Mouse (Mus musculus) midbrain, embryonic 13.5 days (tissue): ENCODE results near the gene Ikzf4. TPM values are rescaled to one million over a fixed set of nuclear protein-coding genes. Genes with fewer than 3 reads are reported as not detected.
A peak's percentile ranks its signal among the peaks of the same experiment; 100 is the strongest.

Source experiments
- ATAC-seq: fragments of 200-750 bp; cut with Nextera tagmentation; 2 replicates; pipeline ENCODE4 v1.8.0; 2017; ENCODE audit warnings: mild to moderate bottlenecking, moderate TSS enrichment, moderate library complexity
- H3K27ac ChIP-seq: fragments of 300-500 bp; sonication (generic); 2 replicates; pipeline ENCODE4 v1.5.1; 2015; ENCODE audit warnings: inconsistent platforms, mild to moderate bottlenecking, moderate library complexity
- H3K27me3 ChIP-seq: fragments of 300-500 bp; sonication (generic); 2 replicates; pipeline ENCODE4 v1.6.1; 2015; ENCODE audit warnings: mild to moderate bottlenecking, inconsistent platforms
- H3K36me3 ChIP-seq: fragments of 300-500 bp; sonication (generic); 2 replicates; pipeline ENCODE4 v1.6.1; 2015; ENCODE audit warnings: mild to moderate bottlenecking, inconsistent platforms
- H3K4me1 ChIP-seq: fragments of 300-500 bp; sonication (generic); replicated peaks from 2 replicates; pipeline ENCODE4 v1.6.1; 2015; ENCODE audit warnings: inconsistent platforms
- H3K4me2 ChIP-seq: fragments of 300-500 bp; sonication (generic); replicated peaks from 2 replicates; pipeline ENCODE4 v1.6.1; 2015; ENCODE audit warnings: moderate library complexity, mild to moderate bottlenecking, inconsistent platforms
- H3K4me3 ChIP-seq: fragments of 300-500 bp; sonication (generic); replicated peaks from 2 replicates; pipeline ENCODE4 v1.5.1; 2015; ENCODE audit warnings: mild to moderate bottlenecking, inconsistent platforms
- H3K9ac ChIP-seq: fragments of 300-500 bp; sonication (generic); replicated peaks from 2 replicates; pipeline ENCODE4 v1.6.1; 2015; ENCODE audit warnings: mild to moderate bottlenecking, inconsistent platforms
- H3K9me3 ChIP-seq: fragments of 300-500 bp; sonication (generic); 2 replicates; pipeline ENCODE4 v1.6.1; 2016; ENCODE audit warnings: mild to moderate bottlenecking, inconsistent platforms
- WGBS: fragments of 180-500 bp; shearing (Covaris S2); methylation state at CpG from one replicate; pipeline ENCODE4 v1.1.7; 2015; 5-methylcytosine and 5-hydroxymethylcytosine counted together
- polyA plus RNA-seq: library from polyadenylated mRNA; unstranded; fragments of >200 nt; fragmentation: Nextera tagmentation; extraction: Ambion mirVana; gene quantifications from 2 replicates; pipeline ENCODE4 v1.2.1, GENCODE M21; 2015

Ikzf4 gene
- polyA plus RNA-seq: 16.5 and 17.0 TPM in 2 replicates

GRCm38 (mm10) chr10:128645111-128646011 lies at the start of gene Ikzf4:
Gene Ikzf4, minus strand, starts transcription at chr10:128645991.
- no peaks in the 10 kb centered on the region for H3K9me3 ChIP-seq
- peaks cover 41% of the 10 kb centered on the region for H3K4me1 ChIP-seq
- WGBS: 1% methylated on average over 36 of the region's 36 CpGs
- peaks cover 23% of the 10 kb centered on the region for H3K36me3 ChIP-seq
- peak within 1 kb of the TSS; percentile 49 for H3K4me3 ChIP-seq
- peak within 1 kb of the TSS; percentile 89 for H3K27ac ChIP-seq
- H3K4me2 ChIP-seq: peak within 1 kb of the TSS; percentile 68
- H3K9ac ChIP-seq: peak within 1 kb of the TSS; percentile 77
- H3K27me3 ChIP-seq: no peaks in the 10 kb centered on the region
- ATAC-seq: peak; percentile 86

- H3K9ac ChIP-seq: peak overlapping the region; percentile 96
- peak overlapping the region; percentile 78 for H3K4me2 ChIP-seq
- 2% methylated on average over 22 of the region's 22 CpGs for WGBS
- H3K9me3 ChIP-seq: no peaks in the 10 kb centered on the region
- H3K27ac ChIP-seq: peak overlapping the region; percentile 98
- no peaks in the 10 kb centered on the region for H3K27me3 ChIP-seq
- H3K4me3 ChIP-seq: peak overlapping the region; percentile 93
- ATAC-seq: no peak
- peaks cover 16% of the 10 kb centered on the region for H3K4me1 ChIP-seq
- no peaks in the 10 kb centered on the region for H3K36me3 ChIP-seq
Observed at GRCm38 (mm10) chr10:128695411-128695991, 49.7 kb upstream of the Ikzf4 start.

GRCm38 (mm10) chr10:128674469-128675008 lies 28.7 kb upstream of the Ikzf4 start:
- Histone ChIP-seq H3K27ac (peak overlapping the region; percentile 30; the same call in 1 of the 2 replicates), H3K4me1 (peaks cover 14% of the 10 kb centered on the region), H3K27me3 (no peaks in the 10 kb centered on the region; the same call in 1 of the 2 replicates), H3K36me3 (peaks cover 22% of the 10 kb centered on the region), H3K4me3 (peak overlapping the region; percentile 63), H3K9me3 (no peaks in the 10 kb centered on the region), H3K9ac (peak overlapping the region; percentile 75), H3K4me2 (peak overlapping the region; percentile 84)
- 2% methylated on average over 9 of the region's 9 CpGs for WGBS
- ATAC-seq: no peak

- peaks cover 16% of the 10 kb centered on the region; the same call in 1 of the 2 replicates for H3K36me3 ChIP-seq
- no peaks in the 10 kb centered on the region for H3K9me3 ChIP-seq
- peaks cover 17% of the 10 kb centered on the region for H3K4me1 ChIP-seq
- H3K4me2 ChIP-seq: peak within 1 kb of the TSS; percentile 84
- peak within 1 kb of the TSS; percentile 30 for H3K27ac ChIP-seq
- H3K4me3 ChIP-seq: peak within 1 kb of the TSS; percentile 63
- under 1% methylated on average over 60 of the region's 60 CpGs for WGBS
- H3K27me3 ChIP-seq: no peaks in the 10 kb centered on the region; the same call in 1 of the 2 replicates
- ATAC-seq: peak; percentile 96
- peak within 1 kb of the TSS; percentile 75 for H3K9ac ChIP-seq
Observed at GRCm38 (mm10) chr10:128673763-128674468, 28.1 kb upstream of the Ikzf4 start, which contains the start of gene Suox. Gene Suox, minus strand, starts transcription at chr10:128674073.

- 93% methylated on average over 9 of the region's 9 CpGs for WGBS
Observed at GRCm38 (mm10) chr10:128671148-128671547, 25.4 kb upstream of the Ikzf4 start.

GRCm38 (mm10) chr10:128668790-128669672 lies 23.2 kb upstream of the Ikzf4 start:
- peaks cover 23% of the 10 kb centered on the region for H3K4me1 ChIP-seq
- H3K4me3 ChIP-seq: peak overlapping the region; percentile 61
- H3K27me3 ChIP-seq: no peaks in the 10 kb centered on the region; the same call in 1 of the 2 replicates
- H3K9me3 ChIP-seq: no peaks in the 10 kb centered on the region
- under 1% methylated on average over 42 of the region's 42 CpGs for WGBS
- peak overlapping the region; percentile 69 for H3K27ac ChIP-seq
- peaks cover 11% of the 10 kb centered on the region; the same call in 1 of the 2 replicates for H3K36me3 ChIP-seq
- ATAC-seq: peak; percentile 58
- peak overlapping the region; percentile 85 for H3K9ac ChIP-seq
- H3K4me2 ChIP-seq: peak overlapping the region; percentile 77

More at GRCm38 (mm10) chr10:128671148-128671547, 25.4 kb upstream of the Ikzf4 start:
- Histone ChIP-seq H3K36me3 (peaks cover 13% of the 10 kb centered on the region; the same call in 1 of the 2 replicates), H3K4me2 (no peak overlapping the region), H3K4me1 (peaks cover 26% of the 10 kb centered on the region), H3K9ac (no peak overlapping the region), H3K27ac (no peak overlapping the region), H3K27me3 (no peaks in the 10 kb centered on the region; the same call in 1 of the 2 replicates), H3K4me3 (no peak overlapping the region), H3K9me3 (no peaks in the 10 kb centered on the region)
- ATAC-seq: no peak

GRCm38 (mm10) chr10:128665806-128666205 lies 20.0 kb upstream of the Ikzf4 start:
- Histone ChIP-seq H3K36me3 (peaks cover 4% of the 10 kb centered on the region; the same call in 1 of the 2 replicates), H3K27ac (no peak overlapping the region), H3K9me3 (no peaks in the 10 kb centered on the region), H3K27me3 (no peaks in the 10 kb centered on the region; the same call in 1 of the 2 replicates), H3K4me3 (no peak overlapping the region), H3K4me2 (no peak overlapping the region), H3K4me1 (peaks cover 12% of the 10 kb centered on the region), H3K9ac (no peak overlapping the region)
- ATAC-seq: no peak
- WGBS: 92% methylated on average over 2 of the region's 2 CpGs

- no peak for ATAC-seq
- no peaks in the 10 kb centered on the region for H3K9me3 ChIP-seq
- H3K27me3 ChIP-seq: no peaks in the 10 kb centered on the region
- no peaks in the 10 kb centered on the region for H3K36me3 ChIP-seq
- no peak overlapping the region for H3K9ac ChIP-seq
- no peak overlapping the region for H3K27ac ChIP-seq
- no peak overlapping the region for H3K4me3 ChIP-seq
- no peak overlapping the region for H3K4me2 ChIP-seq
- H3K4me1 ChIP-seq: peaks cover 12% of the 10 kb centered on the region
- 83% methylated on average over 3 of the region's 3 CpGs for WGBS
Observed at GRCm38 (mm10) chr10:128665307-128665706, 19.5 kb upstream of the Ikzf4 start.

- 67% methylated on average over 3 of the region's 3 CpGs for WGBS
Observed at GRCm38 (mm10) chr10:128664808-128665207, 19.0 kb upstream of the Ikzf4 start.

GRCm38 (mm10) chr10:128663441-128664220 lies 17.8 kb upstream of the Ikzf4 start:
- H3K9ac ChIP-seq: no peak overlapping the region
- no peak overlapping the region for H3K4me3 ChIP-seq
- no peaks in the 10 kb centered on the region for H3K36me3 ChIP-seq
- WGBS: 68% methylated on average over 5 of the region's 5 CpGs
- H3K9me3 ChIP-seq: no peaks in the 10 kb centered on the region
- peaks cover 9% of the 10 kb centered on the region for H3K4me1 ChIP-seq
- no peak overlapping the region for H3K4me2 ChIP-seq
- H3K27ac ChIP-seq: no peak overlapping the region
- H3K27me3 ChIP-seq: no peaks in the 10 kb centered on the region
- no peak for ATAC-seq

More at GRCm38 (mm10) chr10:128664808-128665207, 19.0 kb upstream of the Ikzf4 start:
- Histone ChIP-seq H3K4me3 (no peak overlapping the region), H3K4me1 (peaks cover 12% of the 10 kb centered on the region), H3K36me3 (no peaks in the 10 kb centered on the region), H3K27me3 (no peaks in the 10 kb centered on the region), H3K9me3 (no peaks in the 10 kb centered on the region), H3K4me2 (no peak overlapping the region), H3K27ac (no peak overlapping the region), H3K9ac (no peak overlapping the region)
- no peak for ATAC-seq
